Mouse (Mus musculus) intestine, postnatal 0 days (tissue): Measurements from ENCODE around the gene Fgfr1op. TPM values are rescaled to one million over a fixed set of nuclear protein-coding genes. Genes with fewer than 3 reads are reported as not detected.

Experiments
- ATAC-seq: fragments of 200-750 bp; cut with Nextera tagmentation; 2 replicates; pipeline ENCODE4 v1.8.0; 2017; ENCODE audit warnings: mild to moderate bottlenecking, moderate TSS enrichment, moderate library complexity
- H3K27ac ChIP-seq: fragments of 300-500 bp; sonication (generic); 2 replicates; pipeline ENCODE4 v1.5.1; 2014; ENCODE audit warnings: mild to moderate bottlenecking, low read depth, low read length, moderate library complexity
- H3K27me3 ChIP-seq: fragments of 300-500 bp; sonication (generic); replicated peaks from 2 replicates; pipeline ENCODE4 v1.6.1; 2014; ENCODE audit warnings: low read length, mixed read lengths; ENCODE audit not compliant: control insufficient read depth, insufficient read depth
- H3K36me3 ChIP-seq: fragments of 300-500 bp; sonication (generic); 2 replicates; pipeline ENCODE4 v1.6.1; 2014; ENCODE audit warnings: mild to moderate bottlenecking, moderate library complexity; ENCODE audit not compliant: control insufficient read depth, insufficient read depth
- H3K4me1 ChIP-seq: fragments of 300-500 bp; sonication (generic); replicated peaks from 2 replicates; pipeline ENCODE4 v1.6.1; 2014; ENCODE audit warnings: antibody characterized with exemption, low read length, mixed read lengths; ENCODE audit not compliant: control insufficient read depth, insufficient read depth
- H3K4me2 ChIP-seq: fragments of 300-500 bp; sonication (generic); replicated peaks from 2 replicates; pipeline ENCODE4 v1.6.1; 2014; ENCODE audit warnings: low read depth, mild to moderate bottlenecking, moderate library complexity
- H3K4me3 ChIP-seq: fragments of 300-500 bp; sonication (generic); 2 replicates; pipeline ENCODE4 v1.5.1; 2014; ENCODE audit warnings: low read depth, low read length
- H3K9ac ChIP-seq: fragments of 300-500 bp; sonication (generic); 2 replicates; pipeline ENCODE4 v1.6.1; 2014; ENCODE audit warnings: mild to moderate bottlenecking, low read depth, low read length
- H3K9me3 ChIP-seq: fragments of 300-500 bp; sonication (generic); 2 replicates; pipeline ENCODE4 v1.6.1; 2016; ENCODE audit warnings: mixed run types; ENCODE audit not compliant: control insufficient read depth
- CTCF ChIP-seq: sonication (generic); IDR thresholded peaks from 2 replicates; pipeline ENCODE4 v1.5.1; 2016; ENCODE audit warnings: low read depth, mild to moderate bottlenecking, control low read depth, antibody characterized with exemption, moderate library complexity
- WGBS: fragments of 180-500 bp; shearing (Covaris S2); extraction: QIAGEN DNeasy Blood & Tissue Kit; methylation state at CpG from one replicate; pipeline ENCODE4 v1.1.7; 2014; 5-methylcytosine and 5-hydroxymethylcytosine counted together
- polyA plus RNA-seq: library from polyadenylated mRNA; unstranded; fragments of >200 nt; fragmentation: Nextera tagmentation; extraction: Ambion mirVana; gene quantifications from 2 replicates; pipeline ENCODE4 v1.2.1, GENCODE M21; 2015

The Fgfr1op gene
- polyA plus RNA-seq, 1 experiment from 2014 or later = 12.4 TPM

DNA sequence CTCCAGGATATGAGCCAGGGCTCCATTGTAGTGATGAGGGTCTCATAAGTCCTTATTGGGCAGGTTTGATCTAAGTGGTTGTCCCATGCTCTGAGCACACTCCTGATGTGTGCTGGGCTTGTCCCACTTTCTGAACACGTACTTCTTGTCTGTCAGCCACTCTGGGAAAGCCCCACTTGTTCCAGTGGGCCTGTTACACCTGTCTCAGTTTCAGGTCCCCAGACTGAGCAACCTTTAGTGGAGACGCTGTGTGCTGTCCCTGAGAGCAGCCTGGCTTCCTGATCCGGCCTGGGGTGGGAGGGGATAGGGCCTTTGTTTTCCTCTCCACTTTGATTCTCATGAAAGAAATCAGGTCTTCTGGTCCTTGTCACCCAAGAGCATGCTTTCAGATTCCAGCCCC lies 44.9 kb downstream of the Fgfr1op start:
- Histone ChIP-seq H3K4me2 (no peak overlapping the region), H3K27me3 (no peaks in the 10 kb centered on the region), H3K9me3 (no peaks in the 10 kb centered on the region), H3K4me3 (no peak overlapping the region), H3K9ac (no peak overlapping the region), H3K4me1 (no peaks in the 10 kb centered on the region), H3K36me3 (no peaks in the 10 kb centered on the region), H3K27ac (no peak overlapping the region)
- ATAC-seq = no peak
- TF ChIP-seq CTCF = no peak
- 55% methylated on average over 3 of the region's 3 CpGs for WGBS

- Histone ChIP-seq H3K27ac (no peak overlapping the region), H3K27me3 (no peaks in the 10 kb centered on the region), H3K4me3 (no peak overlapping the region), H3K4me1 (no peaks in the 10 kb centered on the region), H3K9me3 (no peaks in the 10 kb centered on the region), H3K4me2 (no peak overlapping the region), H3K9ac (no peak overlapping the region), H3K36me3 (no peaks in the 10 kb centered on the region)
- TF ChIP-seq CTCF = no peak
- 79% methylated on average over 10 of the region's 10 CpGs for WGBS
- ATAC-seq = no peak
Observed at GRCm38 (mm10) chr17:8210675-8211074, 45.4 kb downstream of the Fgfr1op start.

DNA sequence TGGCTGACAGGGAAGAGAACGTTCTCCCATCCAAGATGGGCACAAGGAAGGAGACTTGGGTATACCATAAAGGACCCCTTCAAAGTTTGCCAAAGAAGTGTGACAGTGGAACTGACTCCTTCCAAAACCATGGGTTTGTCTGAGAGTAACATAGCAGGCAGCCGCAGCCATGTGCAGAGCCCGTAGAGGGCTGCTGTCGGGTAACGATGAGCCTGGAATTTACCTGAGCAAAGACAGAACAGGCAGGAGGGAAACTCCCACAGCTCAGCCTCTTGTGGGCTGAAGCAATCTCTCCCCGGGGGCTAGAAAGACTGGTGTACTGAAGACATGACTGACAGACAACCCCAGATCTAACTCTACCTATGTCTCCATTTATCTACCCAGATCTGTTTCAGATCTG lies 46.1 kb downstream of the Fgfr1op start:
- WGBS = 74% methylated on average over 6 of the region's 6 CpGs
- TF ChIP-seq CTCF = no peak
- Histone ChIP-seq H3K27me3 (no peaks in the 10 kb centered on the region), H3K4me1 (no peaks in the 10 kb centered on the region), H3K9ac (no peak overlapping the region), H3K4me2 (no peak overlapping the region), H3K9me3 (no peaks in the 10 kb centered on the region), H3K4me3 (no peak overlapping the region), H3K36me3 (no peaks in the 10 kb centered on the region), H3K27ac (no peak overlapping the region)
- ATAC-seq = no peak

- Histone ChIP-seq H3K4me3 (no peak overlapping the region), H3K36me3 (no peaks in the 10 kb centered on the region), H3K27me3 (no peaks in the 10 kb centered on the region), H3K4me1 (no peaks in the 10 kb centered on the region), H3K4me2 (no peak overlapping the region), H3K9me3 (no peaks in the 10 kb centered on the region), H3K9ac (no peak overlapping the region), H3K27ac (no peak overlapping the region)
- no peak for TF ChIP-seq CTCF
- WGBS = 65% methylated on average over 1 of the region's 1 CpGs
- no peak for ATAC-seq
Observed at GRCm38 (mm10) chr17:8214369-8214768, 49.1 kb downstream of the Fgfr1op start.

DNA sequence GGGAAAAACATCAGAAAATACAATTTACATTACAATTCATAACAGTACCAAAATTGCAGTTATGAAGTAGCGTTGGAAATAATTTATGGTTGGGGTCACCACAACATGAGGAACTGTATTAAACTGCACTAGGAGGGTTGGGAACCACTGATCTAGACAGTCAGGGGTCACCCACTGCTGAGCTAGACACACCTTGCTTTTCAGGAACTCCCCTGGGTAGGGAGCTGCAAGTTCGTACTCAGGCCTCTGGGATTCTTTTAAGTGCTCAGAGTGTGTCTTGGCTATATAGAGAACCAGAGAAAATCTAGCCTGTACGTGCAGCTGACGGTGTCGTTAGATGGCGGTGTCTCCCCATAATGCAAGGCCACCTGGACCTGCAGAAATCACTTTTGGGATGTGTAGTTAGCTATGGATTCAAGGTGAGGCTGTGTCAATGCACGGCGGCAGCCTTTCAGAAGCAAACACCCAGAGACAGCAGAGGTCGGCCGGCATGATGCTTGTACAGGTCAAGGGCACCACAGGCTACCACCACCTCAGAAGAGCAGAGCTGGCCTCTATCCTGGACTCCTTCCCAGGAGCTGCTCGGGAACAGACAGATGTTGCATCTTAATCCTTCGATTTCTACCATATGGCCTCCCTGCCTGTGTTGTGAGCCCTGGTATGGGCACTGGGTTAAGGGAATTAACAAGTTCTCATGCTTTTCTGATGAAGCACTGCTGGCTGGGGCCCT lies 49.9 kb downstream of the Fgfr1op start:
- WGBS = 88% methylated on average over 12 of the region's 12 CpGs
- H3K4me2 ChIP-seq = no peak overlapping the region
- H3K27me3 ChIP-seq = no peaks in the 10 kb centered on the region
- no peak for ATAC-seq
- H3K27ac ChIP-seq = no peak overlapping the region
- no peak for TF ChIP-seq CTCF
- H3K36me3 ChIP-seq = no peaks in the 10 kb centered on the region
- no peak overlapping the region for H3K4me3 ChIP-seq
- H3K9me3 ChIP-seq = no peaks in the 10 kb centered on the region
- no peak overlapping the region for H3K9ac ChIP-seq
- no peaks in the 10 kb centered on the region for H3K4me1 ChIP-seq

- no peaks in the 10 kb centered on the region for H3K27me3 ChIP-seq
- ATAC-seq = no peak
- H3K4me3 ChIP-seq = no peak overlapping the region
- H3K36me3 ChIP-seq = no peaks in the 10 kb centered on the region
- no peak overlapping the region for H3K9ac ChIP-seq
- no peaks in the 10 kb centered on the region for H3K4me1 ChIP-seq
- no peaks in the 10 kb centered on the region for H3K9me3 ChIP-seq
- TF ChIP-seq CTCF = no peak
- H3K4me2 ChIP-seq = no peak overlapping the region
- WGBS = 75% methylated on average over 10 of the region's 10 CpGs
- no peak overlapping the region for H3K27ac ChIP-seq
Observed at GRCm38 (mm10) chr17:8223225-8223624, 57.9 kb downstream of the Fgfr1op start.
